In the genomic region with DNA sequence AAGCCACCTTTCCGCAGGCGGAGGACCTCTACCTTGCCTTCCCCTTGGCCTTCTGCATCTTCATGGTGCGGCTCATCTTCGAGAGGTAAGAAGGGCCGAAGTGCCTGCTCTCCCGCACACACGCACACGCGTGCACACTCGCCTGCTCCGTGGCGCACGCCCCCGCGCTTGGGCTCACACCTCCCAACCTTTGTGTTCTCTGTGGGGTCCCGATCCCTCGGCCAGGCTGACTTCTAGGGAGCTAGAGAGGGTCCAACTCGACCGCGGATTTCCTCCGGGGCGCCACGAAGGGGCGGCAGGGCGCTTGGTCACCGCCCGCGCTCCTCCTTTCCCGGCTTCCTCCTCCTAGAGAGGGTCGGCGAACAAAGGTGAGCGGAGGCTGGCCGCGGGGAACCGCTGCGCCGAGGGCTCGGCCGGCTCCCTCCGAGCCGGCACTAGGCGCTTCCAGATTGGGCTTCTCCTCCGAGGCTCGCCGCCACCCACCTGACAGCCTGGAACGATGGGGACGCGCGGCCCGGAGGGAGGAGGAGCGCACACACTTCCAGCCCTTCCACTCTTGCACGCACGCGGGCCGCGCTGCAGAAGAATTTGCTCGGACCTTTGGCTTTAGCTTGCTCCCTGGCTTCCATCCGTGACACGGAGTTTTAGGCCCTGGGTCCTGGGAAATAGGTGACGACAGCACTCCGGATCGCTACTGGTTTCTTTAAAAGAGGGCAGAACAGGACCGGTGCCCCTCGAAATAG, we compare ENCODE assay signal across 8 mouse cellular contexts. TPM values are rescaled to one million over a fixed set of nuclear protein-coding genes. Genes with fewer than 3 reads are reported as not detected.
DNase-seq lines count a peak whose midpoint lies in the region; ATAC-seq lines count a peak whose summit lies in the region.

No protein-coding gene starts in this region.

- H3K9ac ChIP-seq in hindbrain, embryonic 12.5 days, result peak overlapping the region; percentile 93

- under 1% methylated on average over 63 of the region's 64 CpGs for WGBS in hindbrain, embryonic 12.5 days
- WGBS in macrophage (ENCODE audit: missing documents), result 1% methylated on average over 64 of the region's 64 CpGs

- DNase-seq in NIH3T3 (ENCODE audit: low read depth), result peak; percentile 64
- peak; percentile 68 for DNase-seq in cerebellum, adult 9-10 months
- peak; percentile 26 to 53 for DNase-seq in frontal cortex, postnatal 14 days (ENCODE audit: low spot score in 2 of 2)
- DNase-seq in layer of hippocampus, postnatal 25 days (ENCODE audit: extremely low spot score in 1 of 2, low spot score in 1 of 2), result peak; percentile 35 to 47
- DNase-seq in right cerebral cortex, adult 2 months (ENCODE audit: low spot score in 2 of 2), result peak; percentile 62 to 66
- DNase-seq in yolk sac, embryonic 10.5 days (ENCODE audit: low spot score), result peak; percentile 61

- no peaks in the 10 kb centered on the region for H3K36me3 ChIP-seq in hindbrain, embryonic 12.5 days
- H3K36me3 ChIP-seq in macrophage (ENCODE audit: inconsistent target), result no peaks in the 10 kb centered on the region

- H3K79me2 ChIP-seq in macrophage (ENCODE audit: inconsistent target), result peaks cover 55% of the 10 kb centered on the region

- H3K4me1 ChIP-seq in hindbrain, embryonic 12.5 days, result peaks cover 15% of the 10 kb centered on the region

- H3K4me2 ChIP-seq in hindbrain, embryonic 12.5 days (replicated peaks), result peak overlapping the region; percentile 78

- H3K27ac ChIP-seq in hindbrain, embryonic 12.5 days, result peak overlapping the region; percentile 93
- H3K27ac ChIP-seq in macrophage, result peak overlapping the region; percentile 58

- H3K4me3 ChIP-seq in hindbrain, embryonic 12.5 days, result peak overlapping the region; percentile 84
- H3K4me3 ChIP-seq in macrophage (ENCODE audit: inconsistent target), result peak overlapping the region; percentile 84

- no peaks in the 10 kb centered on the region for H3K27me3 ChIP-seq in hindbrain, embryonic 12.5 days

- H3K9me3 ChIP-seq in hindbrain, embryonic 12.5 days (replicated peaks), result no peaks in the 10 kb centered on the region

- peak; percentile 76 for ATAC-seq in hindbrain, embryonic 12.5 days (ENCODE audit: low FRiP score)

RNA-seq across cellular contexts. Expression of a gene that starts 0.7 kb away (rescaled TPM):
- 61.2 and 80.7 TPM in 2 replicates for polyA plus RNA-seq in hindbrain, embryonic 12.5 days (2016; fragmentation: Nextera tagmentation; extraction: Ambion mirVana)
- 10 to 100 TPM; 85.9 to 94.3 TPM for total RNA-seq in layer of hippocampus, postnatal 25 days (2021)
- total RNA-seq in macrophage (2018; cell fraction: chromatin; rRNA removed), result 1,000 to 10,000 TPM in 7 of 26 experiments, 100 to 1,000 TPM in 19; 161 to 1,623 (median 510) TPM
- 100 to 1,000 TPM in 4 of 26 experiments, 10 to 100 TPM in 22; 51.6 to 134 (median 75.1) TPM for total RNA-seq in macrophage (2018; cell fraction: cytosol; rRNA removed)
- 1,000 to 10,000 TPM in 2 of 26 experiments, 100 to 1,000 TPM in 24; 169 to 1,979 (median 530) TPM for total RNA-seq in macrophage (2018; cell fraction: nucleus; rRNA removed)
- polyA plus RNA-seq in macrophage (2018), result 26.1 to 30.0 TPM (median 26.4 TPM) in 3 replicates

Comparison
In these comparisons a context has a peak if more than half of its experiments do, and no peak if none do; other contexts are left out.
1. Peak in every context shown above with its lines: DNase-seq, ATAC-seq, H3K4me3 ChIP-seq and H3K27ac ChIP-seq.